Mouse (Mus musculus) liver, adult 2 months (tissue): ENCODE measurements around the gene Ift20.

Experiments
- CTCF ChIP-seq: fragments of 200-500 bp; IDR thresholded peaks from 2 replicates; pipeline ENCODE4 v1.5.1; 2011; ENCODE audit warnings: low read depth, low read length, control low read depth
- POLR2A ChIP-seq: fragments of 200-500 bp; IDR thresholded peaks from 2 replicates; pipeline ENCODE4 v1.6.1; 2011; ENCODE audit warnings: low read length, control low read depth; ENCODE audit not compliant: insufficient read depth; ENCODE audit errors: extremely low read depth

- no peak for TF ChIP-seq POLR2A
- TF ChIP-seq CTCF: no peak
These were observed 30.7 kb upstream of the Ift20 start for GRCm38 (mm10) chr11:78505430-78505829.
